Mouse (Mus musculus) olfactory bulb, adult 2 months (tissue): Measurements from ENCODE around the gene Uckl1.

ENCODE experiments used
- CTCF ChIP-seq: fragments of 200-500 bp; IDR thresholded peaks from 2 replicates; pipeline ENCODE4 v1.5.1; 2012; ENCODE audit warnings: low read depth, mild to moderate bottlenecking, low read length, moderate library complexity; ENCODE audit not compliant: insufficient read depth
- POLR2A ChIP-seq: fragments of 200-500 bp; IDR thresholded peaks from 2 replicates; pipeline ENCODE4 v1.6.1; 2012; ENCODE audit warnings: mild to moderate bottlenecking, low read depth, low read length, moderate library complexity; ENCODE audit not compliant: insufficient read depth

GRCm38 (mm10) chr2:181580131-181580772 lies 4.4 kb downstream of the Uckl1 start:
- TF ChIP-seq CTCF (no peak), POLR2A (no peak)
